Mouse (Mus musculus) midbrain, embryonic 12.5 days (tissue): Measurements from ENCODE around the gene Olr1. TPM values are rescaled to one million over a fixed set of nuclear protein-coding genes. Genes with fewer than 3 reads are reported as not detected.

ENCODE experiments used
- ATAC-seq: fragments of 200-750 bp; cut with Nextera tagmentation; 2 replicates; pipeline ENCODE4 v1.8.0; 2017; ENCODE audit warnings: low read depth, moderate TSS enrichment, moderate library complexity; ENCODE audit not compliant: low FRiP score
- H3K27ac ChIP-seq: fragments of 300-500 bp; sonication (generic); replicated peaks from 2 replicates; pipeline ENCODE4 v1.5.1; 2016; ENCODE audit warnings: mild to moderate bottlenecking
- H3K27me3 ChIP-seq: fragments of 300-500 bp; sonication (generic); 2 replicates; pipeline ENCODE4 v1.6.1; 2016; ENCODE audit warnings: mild to moderate bottlenecking
- H3K36me3 ChIP-seq: fragments of 300-500 bp; sonication (generic); 2 replicates; pipeline ENCODE4 v1.6.1; 2016
- H3K4me1 ChIP-seq: fragments of 300-500 bp; sonication (generic); 2 replicates; pipeline ENCODE4 v1.6.1; 2016
- H3K4me2 ChIP-seq: fragments of 300-500 bp; sonication (generic); replicated peaks from 2 replicates; pipeline ENCODE4 v1.6.1; 2016; ENCODE audit warnings: mild to moderate bottlenecking, moderate library complexity
- H3K4me3 ChIP-seq: fragments of 300-500 bp; sonication (generic); 2 replicates; pipeline ENCODE4 v1.5.1; 2016; ENCODE audit warnings: mild to moderate bottlenecking
- H3K9ac ChIP-seq: fragments of 300-500 bp; sonication (generic); replicated peaks from 2 replicates; pipeline ENCODE4 v1.6.1; 2016; ENCODE audit warnings: mild to moderate bottlenecking, moderate library complexity
- H3K9me3 ChIP-seq: fragments of 300-500 bp; sonication (generic); 2 replicates; pipeline ENCODE4 v1.6.1; 2016; ENCODE audit warnings: mild to moderate bottlenecking
- WGBS: fragments of 180-500 bp; shearing (Covaris S2); methylation state at CpG from one replicate; pipeline ENCODE4 v1.1.7; 2016; 5-methylcytosine and 5-hydroxymethylcytosine counted together
- polyA plus RNA-seq: library from polyadenylated mRNA; unstranded; fragments of >200 nt; fragmentation: Nextera tagmentation; extraction: Ambion mirVana; gene quantifications from 2 replicates; pipeline ENCODE4 v1.2.1, GENCODE M21; 2016

Olr1 gene
- polyA plus RNA-seq, 1 experiment from 2014 or later, result 0.06 TPM

GRCm38 (mm10) chr6:129438033-129438432, 68.9 kb downstream of the Olr1 start:
- Histone ChIP-seq H3K36me3 (no peaks in the 10 kb centered on the region), H3K4me3 (no peak overlapping the region), H3K4me1 (no peaks in the 10 kb centered on the region), H3K9ac (no peak overlapping the region), H3K27ac (no peak overlapping the region), H3K27me3 (no peaks in the 10 kb centered on the region), H3K9me3 (no peaks in the 10 kb centered on the region), H3K4me2 (no peak overlapping the region)
- WGBS, result 86% methylated on average over 2 of the region's 2 CpGs
- no peak for ATAC-seq

GRCm38 (mm10) chr6:129436025-129436424, 70.9 kb downstream of the Olr1 start:
- no peaks in the 10 kb centered on the region for H3K36me3 ChIP-seq
- H3K4me3 ChIP-seq, result no peak overlapping the region
- no peak overlapping the region for H3K27ac ChIP-seq
- ATAC-seq, result no peak
- H3K9me3 ChIP-seq, result no peaks in the 10 kb centered on the region
- WGBS, result 84% methylated on average over 3 of the region's 3 CpGs
- H3K9ac ChIP-seq, result no peak overlapping the region
- H3K4me2 ChIP-seq, result no peak overlapping the region
- no peaks in the 10 kb centered on the region for H3K4me1 ChIP-seq
- H3K27me3 ChIP-seq, result no peaks in the 10 kb centered on the region

Other genes with a start within 250 kb of the Olr1 start
- gene Cd69, start 231.7 kb downstream of the Olr1 start, polyA plus RNA-seq, result not detected in 2 replicates
- not detected in 2 replicates for gene 4922502D21Rik, start 175.4 kb downstream of the Olr1 start, polyA plus RNA-seq
- 0.14 and 0.21 TPM in 2 replicates for gene Clec12a, start 164.5 kb downstream of the Olr1 start, polyA plus RNA-seq
- gene Clec12b, start 121.3 kb downstream of the Olr1 start, polyA plus RNA-seq, result not detected in 2 replicates
- 7.1 and 9.0 TPM in 2 replicates for gene Clec1b, start 109.9 kb downstream of the Olr1 start, polyA plus RNA-seq
- gene Clec9a, start 98.3 kb downstream of the Olr1 start, polyA plus RNA-seq, result 0.17 and 0.22 TPM in 2 replicates
- gene Clec1a, start 55.2 kb downstream of the Olr1 start, polyA plus RNA-seq, result 0.86 and 1.3 TPM in 2 replicates
- gene Tmem52b, start 5.4 kb upstream of the Olr1 start, polyA plus RNA-seq, result not detected in 2 replicates
- gene Gabarapl1, start 26.0 kb upstream of the Olr1 start, polyA plus RNA-seq, result 94.3 and 96.6 TPM in 2 replicates
- not detected in 2 replicates for gene Klre1, start 70.7 kb upstream of the Olr1 start, polyA plus RNA-seq
- gene Klrd1, start 84.6 kb upstream of the Olr1 start, polyA plus RNA-seq, result 0.47 TPM in 1 of 2 replicates, not detected in the other
- gene Klrk1, start 116.7 kb upstream of the Olr1 start, polyA plus RNA-seq, result 0.32 and 0.34 TPM in 2 replicates
- not detected in 2 replicates for gene Klrc3, start 136.2 kb upstream of the Olr1 start, polyA plus RNA-seq
- gene Klrc2, start 153.5 kb upstream of the Olr1 start, polyA plus RNA-seq, result not detected in 2 replicates
- not detected in 2 replicates for gene Klrc1, start 171.8 kb upstream of the Olr1 start, polyA plus RNA-seq
- not detected in 2 replicates for gene Klri1, start 210.0 kb upstream of the Olr1 start, polyA plus RNA-seq
- gene Klri2, start 233.3 kb upstream of the Olr1 start, polyA plus RNA-seq, result not detected in 2 replicates